Mouse (Mus musculus): ENCODE results near the gene Nr0b2.

DNA sequence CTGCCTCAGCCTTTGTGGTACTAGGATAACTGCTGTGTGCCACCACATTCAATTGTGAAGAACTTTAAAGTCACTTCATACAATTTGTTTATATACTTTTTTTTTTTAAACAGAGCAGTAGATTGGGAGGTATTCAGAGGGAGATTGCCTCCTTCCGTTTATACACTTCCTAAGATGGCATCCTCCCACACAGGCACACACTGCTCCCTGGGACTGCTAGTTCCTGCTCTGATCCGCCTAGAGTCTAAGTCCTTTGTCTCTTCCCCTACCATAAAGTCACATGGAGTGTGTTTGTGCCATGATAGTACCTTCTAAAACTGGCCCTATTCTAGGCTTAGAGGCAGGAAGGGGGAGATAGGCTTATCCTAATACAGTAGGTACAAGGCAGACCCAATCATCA, 31.7 kb upstream of the Nr0b2 start:
- TF ChIP-seq GATA1 (IDR thresholded peaks at IDR 0.05; ENCODE audit: borderline replicate concordance, low read length) (no peak), CTCF (IDR thresholded peaks at IDR 0.05; ENCODE audit: low read depth, low read length) (no peak)
